Mouse (Mus musculus): ENCODE data around the gene Gm12887. TPM values are rescaled to one million over a fixed set of nuclear protein-coding genes. Genes with fewer than 3 reads are reported as not detected.

The Gm12887 gene
- not detected for total RNA-seq (2021)

- intact Hi-C loops (cut with DNase I): loop anchor here (5.0 kb wide), 1 partner anchor 260 kb away; no protein-coding TSS in a partner anchor
- no peak for DNase-seq
These were observed at the start of gene Gm12887 for GRCm38 (mm10) chr4:121622003-121622402. Gm12887 (minus strand) TSS chr4:121622103.

- intact Hi-C loops (cut with DNase I): no loop called here
- no peak for DNase-seq
These were observed 35.1 kb upstream of the Gm12887 start for GRCm38 (mm10) chr4:121657040-121657439.

Other genes starting within 250 kb of the Gm12887 start
- gene Gm12886, start 199.0 kb downstream of the Gm12887 start, total RNA-seq (2021): not detected